Mouse (Mus musculus) spleen, adult 2 months (tissue): Measurements from ENCODE around the gene Arhgef3. TPM values are rescaled to one million over a fixed set of nuclear protein-coding genes. Genes with fewer than 3 reads are reported as not detected.

Source experiments
- DNase-seq, 2 experiments: peaks; one replicate each; pipeline versions ENCODE4 v3.0.0 to v3.0.0-alpha.2; 2012 to 2021; ENCODE audit warnings: low spot score in 2 of 2, low read depth in 1 of 2
- H3K27ac ChIP-seq: fragments of 200-500 bp; 2 replicates; pipeline ENCODE4 v1.5.1; 2012; ENCODE audit warnings: low read length, inconsistent platforms; ENCODE audit not compliant: insufficient read depth
- H3K27me3 ChIP-seq: fragments of 200-500 bp; 2 replicates; pipeline ENCODE4 v1.6.1; 2012; ENCODE audit warnings: mild to moderate bottlenecking, moderate library complexity, low read length, inconsistent platforms; ENCODE audit not compliant: control insufficient read depth, insufficient read depth
- H3K36me3 ChIP-seq: fragments of 200-500 bp; 2 replicates; pipeline ENCODE4 v1.6.1; 2012; ENCODE audit warnings: mild to moderate bottlenecking, low read length, inconsistent platforms; ENCODE audit not compliant: control insufficient read depth, insufficient read depth
- H3K4me1 ChIP-seq: fragments of 200-500 bp; 2 replicates; pipeline ENCODE4 v1.6.1; 2011; ENCODE audit warnings: inconsistent platforms; ENCODE audit not compliant: control insufficient read depth, insufficient read depth, insufficient read length
- H3K4me3 ChIP-seq: fragments of 200-500 bp; 2 replicates; pipeline ENCODE4 v1.5.1; 2011; ENCODE audit warnings: mild to moderate bottlenecking, inconsistent platforms; ENCODE audit not compliant: insufficient read depth, insufficient read length; ENCODE audit errors: extremely low read depth
- CTCF ChIP-seq: fragments of 200-500 bp; IDR thresholded peaks from 2 replicates; pipeline ENCODE4 v1.5.1; 2011; ENCODE audit warnings: mild to moderate bottlenecking, inconsistent platforms; ENCODE audit not compliant: insufficient read depth, insufficient read length, insufficient replicate concordance; ENCODE audit errors: extremely low read depth
- POLR2A ChIP-seq: fragments of 200-500 bp; IDR thresholded peaks from 2 replicates; pipeline ENCODE4 v1.6.1; 2011; ENCODE audit warnings: low read depth, low read length, inconsistent platforms
- WGBS: fragments of 180-500 bp; shearing (Covaris S2); methylation state at CpG from one replicate; pipeline ENCODE4 v1.1.7; 2018; 5-methylcytosine and 5-hydroxymethylcytosine counted together
- polyA plus RNA-seq: library from polyadenylated mRNA; depleted of rRNA; stranded (reverse); fragments of >200 nt; gene quantifications from 2 replicates; pipeline ENCODE4 v1.2.3, GENCODE M21; 2012

Arhgef3 gene
- polyA plus RNA-seq, 1 experiment, result 21.1 TPM

DNA sequence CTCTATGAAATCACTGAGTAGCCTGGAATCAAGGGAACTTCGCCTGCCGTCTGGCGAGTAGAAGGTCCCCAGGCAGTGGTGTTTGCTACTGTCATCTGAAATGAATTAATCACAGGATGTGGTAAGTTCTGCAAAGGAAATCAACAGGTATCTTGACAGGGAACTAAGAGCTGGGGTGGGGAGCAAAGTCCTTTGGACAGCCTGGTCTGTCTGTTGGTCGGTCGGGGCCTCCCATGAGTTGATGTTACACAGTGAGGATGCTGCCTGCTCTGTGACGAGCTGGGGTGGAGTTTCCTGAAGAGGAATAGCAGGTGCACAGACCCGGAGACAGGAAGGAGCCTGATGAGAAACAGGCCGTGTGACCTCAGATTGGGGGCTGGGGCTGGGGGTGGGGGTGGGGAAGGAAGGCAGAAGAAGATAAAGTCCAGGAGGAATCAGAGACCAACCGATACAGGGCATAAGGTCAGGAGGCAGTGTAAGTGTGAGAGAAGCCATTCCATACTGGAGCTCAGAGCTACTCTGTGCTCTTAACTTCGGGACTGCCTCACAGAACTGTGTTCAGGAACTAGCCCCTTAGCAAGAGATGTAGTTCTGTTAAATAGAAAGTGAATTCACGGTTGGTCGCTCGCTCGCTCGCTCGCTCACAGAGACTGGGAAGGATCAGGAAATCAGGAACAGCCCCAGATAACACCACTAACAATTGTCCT lies 114.9 kb downstream of the Arhgef3 start:
- Histone ChIP-seq H3K4me3 (peak overlapping the region; percentile 10; the same call in 1 of the 2 replicates), H3K4me1 (peaks cover 39% of the 10 kb centered on the region; the same call in 1 of the 2 replicates), H3K27me3 (no peaks in the 10 kb centered on the region), H3K36me3 (no peaks in the 10 kb centered on the region), H3K27ac (peak overlapping the region; percentile 95)
- DNase-seq, result peak; percentile 57 to 68
- WGBS, result 8% methylated on average over 16 of the region's 16 CpGs
- TF ChIP-seq CTCF (no peak), POLR2A (no peak; the same call in none of the 2 replicates)

GRCm38 (mm10) chr14:27230262-27231022 lies 115.7 kb downstream of the Arhgef3 start:
- DNase-seq, result peak in 1 of 2 experiments; percentile 30
- 15% methylated on average over 18 of the region's 18 CpGs for WGBS
- Histone ChIP-seq H3K4me1 (peaks cover 36% of the 10 kb centered on the region; the same call in 1 of the 2 replicates), H3K36me3 (no peaks in the 10 kb centered on the region), H3K27ac (peak overlapping the region; percentile 95), H3K4me3 (peak overlapping the region; percentile 10; the same call in 1 of the 2 replicates), H3K27me3 (no peaks in the 10 kb centered on the region)
- TF ChIP-seq CTCF, result no peak
- TF ChIP-seq POLR2A, result no peak

GRCm38 (mm10) chr14:27231506-27231905 lies 116.8 kb downstream of the Arhgef3 start:
- WGBS, result 50% methylated on average over 8 of the region's 8 CpGs
- no peak for TF ChIP-seq CTCF
- no peak for TF ChIP-seq POLR2A
- peak overlapping the region; percentile 10; the same call in 1 of the 2 replicates for H3K27ac ChIP-seq
- H3K4me3 ChIP-seq, result no peak overlapping the region
- H3K36me3 ChIP-seq, result no peaks in the 10 kb centered on the region
- peaks cover 41% of the 10 kb centered on the region; the same call in 1 of the 2 replicates for H3K4me1 ChIP-seq
- H3K27me3 ChIP-seq, result no peaks in the 10 kb centered on the region
- no peak for DNase-seq

GRCm38 (mm10) chr14:27231974-27232780 lies 117.5 kb downstream of the Arhgef3 start:
- H3K27ac ChIP-seq, result no peak overlapping the region
- no peaks in the 10 kb centered on the region for H3K27me3 ChIP-seq
- H3K4me3 ChIP-seq, result no peak overlapping the region
- no peak for TF ChIP-seq POLR2A
- TF ChIP-seq CTCF, result no peak
- H3K4me1 ChIP-seq, result peaks cover 43% of the 10 kb centered on the region; the same call in 1 of the 2 replicates
- WGBS, result 81% methylated on average over 25 of the region's 25 CpGs
- no peak for DNase-seq
- no peaks in the 10 kb centered on the region for H3K36me3 ChIP-seq

DNA sequence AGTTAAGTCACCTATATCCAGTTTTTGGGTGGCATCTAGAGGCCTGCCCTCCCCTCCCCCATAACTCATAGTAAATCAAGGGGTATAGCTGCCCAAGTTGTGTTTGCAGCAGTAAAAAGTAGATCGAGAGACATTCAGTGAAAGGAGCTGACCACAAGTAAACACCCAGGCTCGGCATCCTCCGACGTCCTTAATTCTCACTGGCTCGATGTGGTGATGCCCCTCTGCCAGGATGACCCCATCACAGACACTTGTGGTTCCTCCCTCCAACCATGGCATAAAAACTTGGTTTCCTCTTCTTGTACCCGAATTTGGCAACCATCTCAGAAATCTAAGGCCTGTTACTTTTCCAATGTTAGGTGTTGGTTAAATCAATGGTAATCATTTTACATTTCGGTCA lies 118.4 kb downstream of the Arhgef3 start:
- Histone ChIP-seq H3K27ac (no peak overlapping the region), H3K4me3 (no peak overlapping the region), H3K4me1 (peaks cover 44% of the 10 kb centered on the region; the same call in 1 of the 2 replicates), H3K27me3 (no peaks in the 10 kb centered on the region), H3K36me3 (no peaks in the 10 kb centered on the region)
- TF ChIP-seq POLR2A, result no peak
- TF ChIP-seq CTCF, result no peak
- DNase-seq, result no peak
- 58% methylated on average over 7 of the region's 7 CpGs for WGBS

- Histone ChIP-seq H3K36me3 (no peaks in the 10 kb centered on the region), H3K27ac (no peak overlapping the region), H3K4me3 (no peak overlapping the region), H3K27me3 (no peaks in the 10 kb centered on the region), H3K4me1 (peaks cover 44% of the 10 kb centered on the region; the same call in 1 of the 2 replicates)
- TF ChIP-seq POLR2A (no peak), CTCF (no peak)
- 62% methylated on average over 2 of the region's 2 CpGs for WGBS
- no peak for DNase-seq
Observed at GRCm38 (mm10) chr14:27233656-27234055, 119.0 kb downstream of the Arhgef3 start.
